Mouse (Mus musculus) liver, postnatal 0 days (tissue): ENCODE measurements around the gene Ankfn1. TPM values are rescaled to one million over a fixed set of nuclear protein-coding genes. Genes with fewer than 3 reads are reported as not detected.

Experiments used
- ATAC-seq: fragments of 200-750 bp; cut with Nextera tagmentation; 2 replicates; pipeline ENCODE4 v1.8.0; 2017; ENCODE audit warnings: mild to moderate bottlenecking, moderate library complexity
- DNase-seq: peaks from one replicate; pipeline ENCODE4 v3.0.0-alpha.2; 2016
- H3K27ac ChIP-seq: fragments of 300-500 bp; sonication (generic); 2 replicates; pipeline ENCODE4 v1.5.1; 2014; ENCODE audit warnings: antibody characterized with exemption, moderate library complexity, mild to moderate bottlenecking, low read depth
- H3K27me3 ChIP-seq: fragments of 300-500 bp; sonication (generic); 2 replicates; pipeline ENCODE4 v1.6.1; 2014; ENCODE audit warnings: low read length, control low read depth, mixed read lengths; ENCODE audit not compliant: insufficient read depth
- H3K36me3 ChIP-seq: fragments of 300-500 bp; sonication (generic); replicated peaks from 2 replicates; pipeline ENCODE4 v1.6.1; 2014; ENCODE audit warnings: mild to moderate bottlenecking, control low read depth, low read length, moderate library complexity, mixed read lengths; ENCODE audit not compliant: insufficient read depth
- H3K4me1 ChIP-seq: fragments of 300-500 bp; sonication (generic); 2 replicates; pipeline ENCODE4 v1.6.1; 2014; ENCODE audit warnings: antibody characterized with exemption, mild to moderate bottlenecking, control low read depth; ENCODE audit not compliant: insufficient read depth
- H3K4me2 ChIP-seq: fragments of 300-500 bp; sonication (generic); 2 replicates; pipeline ENCODE4 v1.6.1; 2014; ENCODE audit warnings: low read depth, mild to moderate bottlenecking, low read length, moderate library complexity, mixed read lengths
- H3K4me3 ChIP-seq: fragments of 300-500 bp; sonication (generic); 2 replicates; pipeline ENCODE4 v1.5.1; 2014; ENCODE audit warnings: low read depth, low read length
- H3K9ac ChIP-seq: fragments of 300-500 bp; sonication (generic); replicated peaks from 2 replicates; pipeline ENCODE4 v1.6.1; 2014; ENCODE audit warnings: mild to moderate bottlenecking, moderate library complexity
- H3K9me3 ChIP-seq: fragments of 300-500 bp; sonication (generic); 2 replicates; pipeline ENCODE4 v1.6.1; 2016; ENCODE audit warnings: mild to moderate bottlenecking, control low read depth, low read length, mixed read lengths
- CTCF ChIP-seq: sonication (generic); IDR thresholded peaks from 2 replicates; pipeline ENCODE4 v1.5.1; 2016; ENCODE audit warnings: antibody characterized with exemption, low read depth
- EP300 ChIP-seq: IDR thresholded peaks from 2 replicates; pipeline ENCODE4 v1.6.1; 2016; ENCODE audit warnings: antibody characterized with exemption, low read depth, mild to moderate bottlenecking
- WGBS: fragments of 180-500 bp; shearing (Covaris S2); extraction: QIAGEN DNeasy Blood & Tissue Kit; methylation state at CpG from one replicate; pipeline ENCODE4 v1.1.7; 2014; ENCODE audit not compliant: insufficient replicate concordance; 5-methylcytosine and 5-hydroxymethylcytosine counted together
- polyA plus RNA-seq: library from polyadenylated mRNA; unstranded; fragments of >200 nt; fragmentation: Nextera tagmentation; extraction: Ambion mirVana; gene quantifications from 2 replicates; pipeline ENCODE4 v1.2.1, GENCODE M21; 2015

Gene Ankfn1
- polyA plus RNA-seq, 1 experiment from 2014 or later: not detected

GRCm38 (mm10) chr11:89358546-89358945 lies 418.9 kb downstream of the Ankfn1 start:
- ATAC-seq: no peak
- H3K4me3 ChIP-seq: no peak overlapping the region
- no peaks in the 10 kb centered on the region for H3K27me3 ChIP-seq
- H3K27ac ChIP-seq: no peak overlapping the region
- no peaks in the 10 kb centered on the region for H3K36me3 ChIP-seq
- no peak for DNase-seq
- no peaks in the 10 kb centered on the region for H3K4me1 ChIP-seq
- 75% methylated on average over 5 of the region's 5 CpGs for WGBS
- TF ChIP-seq EP300 (no peak), CTCF (no peak)
- H3K9me3 ChIP-seq: no peaks in the 10 kb centered on the region
- H3K4me2 ChIP-seq: no peak overlapping the region
- no peak overlapping the region for H3K9ac ChIP-seq

GRCm38 (mm10) chr11:89356479-89356878 lies 421.0 kb downstream of the Ankfn1 start:
- Histone ChIP-seq H3K36me3 (no peaks in the 10 kb centered on the region), H3K27me3 (no peaks in the 10 kb centered on the region), H3K4me3 (no peak overlapping the region), H3K4me2 (no peak overlapping the region), H3K4me1 (no peaks in the 10 kb centered on the region), H3K9me3 (no peaks in the 10 kb centered on the region), H3K27ac (no peak overlapping the region), H3K9ac (no peak overlapping the region)
- DNase-seq (no peak), ATAC-seq (no peak)
- no peak for TF ChIP-seq CTCF
- no peak for TF ChIP-seq EP300
- 34% methylated on average over 2 of the region's 2 CpGs for WGBS

GRCm38 (mm10) chr11:89356018-89356417 lies 421.4 kb downstream of the Ankfn1 start:
- 55% methylated on average over 5 of the region's 5 CpGs for WGBS
- ATAC-seq: no peak
- H3K9me3 ChIP-seq: no peaks in the 10 kb centered on the region
- no peak for DNase-seq
- no peak overlapping the region for H3K9ac ChIP-seq
- no peak overlapping the region for H3K4me3 ChIP-seq
- no peak overlapping the region for H3K27ac ChIP-seq
- no peaks in the 10 kb centered on the region for H3K36me3 ChIP-seq
- no peak for TF ChIP-seq CTCF
- H3K4me1 ChIP-seq: no peaks in the 10 kb centered on the region
- H3K27me3 ChIP-seq: no peaks in the 10 kb centered on the region
- H3K4me2 ChIP-seq: no peak overlapping the region

GRCm38 (mm10) chr11:89340238-89340637 lies 437.2 kb downstream of the Ankfn1 start:
- WGBS: 58% methylated on average over 12 of the region's 12 CpGs
- ATAC-seq: no peak
- H3K27me3 ChIP-seq: no peaks in the 10 kb centered on the region

More at GRCm38 (mm10) chr11:89340238-89340637, 437.2 kb downstream of the Ankfn1 start:
- Histone ChIP-seq H3K27ac (no peak overlapping the region), H3K4me1 (no peaks in the 10 kb centered on the region), H3K4me2 (no peak overlapping the region), H3K4me3 (no peak overlapping the region), H3K9me3 (no peaks in the 10 kb centered on the region), H3K9ac (no peak overlapping the region), H3K36me3 (no peaks in the 10 kb centered on the region)
- TF ChIP-seq CTCF (no peak), EP300 (no peak)
- no peak for DNase-seq

Other genes with a start within 250 kb of the Ankfn1 start
- gene Pctp, start 225.2 kb upstream of the Ankfn1 start, polyA plus RNA-seq: 67.2 and 68.4 TPM in 2 replicates